Mouse (Mus musculus) bone marrow, adult 2 months (tissue): ENCODE data around the gene Loxl3.

ENCODE experiments used
- CTCF ChIP-seq: fragments of 200-500 bp; IDR thresholded peaks from 2 replicates; pipeline ENCODE4 v1.5.1; 2011; ENCODE audit warnings: low read length, control low read depth; ENCODE audit not compliant: control insufficient read depth, insufficient read depth
- POLR2A ChIP-seq: fragments of 200-500 bp; IDR thresholded peaks from 2 replicates; pipeline ENCODE4 v1.6.1; 2011; ENCODE audit warnings: low read depth, mild to moderate bottlenecking, control low read depth, low read length, borderline replicate concordance; ENCODE audit not compliant: control insufficient read depth

- TF ChIP-seq POLR2A (no peak), CTCF (no peak)
Measured at GRCm38 (mm10) chr6:83006114-83006513, 27.9 kb upstream of the Loxl3 start.
